Mouse (Mus musculus) kidney, adult 2 months (tissue): ENCODE results near the gene Myh7.

Experiments used
- CTCF ChIP-seq: fragments of 200-500 bp; conservative IDR thresholded peaks from 2 replicates; pipeline ENCODE4 v1.5.1; 2011; ENCODE audit warnings: low read depth, mild to moderate bottlenecking, control low read depth, low read length, moderate library complexity, mixed read lengths; ENCODE audit not compliant: insufficient read depth, insufficient read length
- POLR2A ChIP-seq: fragments of 200-500 bp; IDR thresholded peaks from one replicate; pipeline ENCODE4 v1.6.1; 2011; ENCODE audit warnings: low read depth, low read length, control low read depth

- TF ChIP-seq POLR2A (no peak), CTCF (peak; percentile 44)
Measured at GRCm38 (mm10) chr14:55011116-55011515, 16.7 kb upstream of the Myh7 start.
